Mouse (Mus musculus): Measurements from ENCODE around the gene Bmp6. TPM values are rescaled to one million over a fixed set of nuclear protein-coding genes. Genes with fewer than 3 reads are reported as not detected.

The Bmp6 gene
- polyA plus RNA-seq, 1 experiment: 9.4 TPM

GRCm38 (mm10) chr13:38352986-38353385, 8.1 kb downstream of the Bmp6 start:
- Histone ChIP-seq H3K36me3 (ENCODE audit: control insufficient read depth, insufficient read depth, low read length) (no peaks in the 10 kb centered on the region), H3K27me3 (ENCODE audit: control insufficient read depth, insufficient read depth, low read length) (peaks cover under 1% of the 10 kb centered on the region; the same call in 1 of the 2 replicates), H3K27ac (ENCODE audit: insufficient read depth, low read length) (no peak overlapping the region), H3K4me3 (ENCODE audit: extremely low read depth, insufficient read depth, insufficient read length) (no peak overlapping the region), H3K4me1 (ENCODE audit: control insufficient read depth, insufficient read depth, insufficient read length) (no peaks in the 10 kb centered on the region)
- TF ChIP-seq POLR2A (IDR thresholded peaks at IDR 0.05; ENCODE audit: low read depth, low read length) (no peak), CTCF (IDR thresholded peaks at IDR 0.05; ENCODE audit: extremely low read depth, insufficient read depth, insufficient read length, insufficient replicate concordance) (no peak)
- no peak for DNase-seq (ENCODE audit: low read depth in 1 of 2, low spot score in 2 of 2)
- whole genome bisulfite sequencing: 71% methylated on average over 10 of the region's 10 CpGs

DNA sequence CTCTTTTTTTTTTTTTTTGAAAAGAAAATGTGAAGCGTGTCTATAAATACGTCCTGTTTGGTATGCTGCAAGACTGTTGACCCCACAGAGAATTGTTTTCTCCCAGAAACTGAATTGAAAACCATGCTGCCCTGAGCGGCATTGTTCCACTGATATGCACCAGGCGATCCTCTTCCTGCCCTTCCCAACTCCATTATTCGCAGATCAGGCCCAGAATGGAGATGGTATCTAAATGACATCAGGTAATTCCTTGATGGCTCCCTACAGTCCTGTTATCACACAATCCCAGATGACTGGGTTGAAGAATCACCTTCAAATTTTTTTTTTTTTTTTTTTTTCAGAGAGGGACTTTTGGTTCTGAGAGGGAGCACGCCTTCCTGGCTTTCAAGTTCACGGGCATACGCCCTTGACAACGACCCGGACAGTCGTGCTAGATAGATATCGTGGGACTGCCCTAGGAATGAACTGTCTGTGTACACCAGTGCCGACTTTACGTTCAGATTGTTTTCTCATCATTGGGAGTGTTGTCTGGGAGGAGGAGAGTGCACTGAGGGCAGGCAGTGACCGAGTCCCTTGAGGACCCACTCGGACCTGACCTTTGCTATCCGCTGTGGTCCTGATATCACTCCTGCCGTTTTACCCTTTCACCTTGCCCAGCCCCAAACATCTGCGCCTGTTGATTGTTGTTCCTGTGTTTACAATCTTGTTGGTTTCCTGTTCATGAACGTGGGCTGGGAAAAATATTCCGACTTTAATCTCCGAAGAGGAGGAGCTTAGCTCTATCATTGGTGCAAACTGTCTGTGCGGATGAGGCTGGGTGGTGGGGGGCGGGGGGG, 8.7 kb downstream of the Bmp6 start:
- no peak for DNase-seq (ENCODE audit: low read depth in 1 of 2, low spot score in 2 of 2)
- no peaks in the 10 kb centered on the region for H3K4me1 ChIP-seq (ENCODE audit: control insufficient read depth, insufficient read depth, insufficient read length)
- H3K27me3 ChIP-seq (ENCODE audit: control insufficient read depth, insufficient read depth, low read length): no peaks in the 10 kb centered on the region
- H3K27ac ChIP-seq (ENCODE audit: insufficient read depth, low read length): no peak overlapping the region
- no peak overlapping the region for H3K4me3 ChIP-seq (ENCODE audit: extremely low read depth, insufficient read depth, insufficient read length)
- TF ChIP-seq CTCF (IDR thresholded peaks at IDR 0.05; ENCODE audit: extremely low read depth, insufficient read depth, insufficient read length, insufficient replicate concordance): no peak
- no peak for TF ChIP-seq POLR2A (IDR thresholded peaks at IDR 0.05; ENCODE audit: low read depth, low read length)
- WGBS: 45% methylated on average over 24 of the region's 24 CpGs
- no peaks in the 10 kb centered on the region for H3K36me3 ChIP-seq (ENCODE audit: control insufficient read depth, insufficient read depth, low read length)

- H3K4me3 ChIP-seq (ENCODE audit: extremely low read depth, insufficient read depth, insufficient read length): no peak overlapping the region
- WGBS: 72% methylated on average over 1 of the region's 1 CpGs
- H3K36me3 ChIP-seq (ENCODE audit: control insufficient read depth, insufficient read depth, low read length): no peaks in the 10 kb centered on the region
- TF ChIP-seq POLR2A (IDR thresholded peaks at IDR 0.05; ENCODE audit: low read depth, low read length): no peak
- no peak for TF ChIP-seq CTCF (IDR thresholded peaks at IDR 0.05; ENCODE audit: extremely low read depth, insufficient read depth, insufficient read length, insufficient replicate concordance)
- no peak for DNase-seq (ENCODE audit: low read depth in 1 of 2, low spot score in 2 of 2)
- H3K27me3 ChIP-seq (ENCODE audit: control insufficient read depth, insufficient read depth, low read length): no peaks in the 10 kb centered on the region
- no peaks in the 10 kb centered on the region for H3K4me1 ChIP-seq (ENCODE audit: control insufficient read depth, insufficient read depth, insufficient read length)
- no peak overlapping the region for H3K27ac ChIP-seq (ENCODE audit: insufficient read depth, low read length)
Observed at GRCm38 (mm10) chr13:38354284-38354683, 9.4 kb downstream of the Bmp6 start.

- H3K4me1 ChIP-seq (ENCODE audit: control insufficient read depth, insufficient read depth, insufficient read length): no peaks in the 10 kb centered on the region
- no peaks in the 10 kb centered on the region for H3K36me3 ChIP-seq (ENCODE audit: control insufficient read depth, insufficient read depth, low read length)
- TF ChIP-seq CTCF (IDR thresholded peaks at IDR 0.05; ENCODE audit: extremely low read depth, insufficient read depth, insufficient read length, insufficient replicate concordance) (no peak), POLR2A (IDR thresholded peaks at IDR 0.05; ENCODE audit: low read depth, low read length) (no peak)
- H3K27ac ChIP-seq (ENCODE audit: insufficient read depth, low read length): no peak overlapping the region
- WGBS: 85% methylated on average over 4 of the region's 4 CpGs
- H3K4me3 ChIP-seq (ENCODE audit: extremely low read depth, insufficient read depth, insufficient read length): no peak overlapping the region
- no peaks in the 10 kb centered on the region for H3K27me3 ChIP-seq (ENCODE audit: control insufficient read depth, insufficient read depth, low read length)
- no peak for DNase-seq (ENCODE audit: low read depth in 1 of 2, low spot score in 2 of 2)
Observed at GRCm38 (mm10) chr13:38359045-38359444, 14.1 kb downstream of the Bmp6 start.

- Histone ChIP-seq H3K4me3 (ENCODE audit: extremely low read depth, insufficient read depth, insufficient read length) (no peak overlapping the region), H3K4me1 (ENCODE audit: control insufficient read depth, insufficient read depth, insufficient read length) (no peaks in the 10 kb centered on the region), H3K27ac (ENCODE audit: insufficient read depth, low read length) (no peak overlapping the region), H3K36me3 (ENCODE audit: control insufficient read depth, insufficient read depth, low read length) (no peaks in the 10 kb centered on the region), H3K27me3 (ENCODE audit: control insufficient read depth, insufficient read depth, low read length) (no peaks in the 10 kb centered on the region)
- 78% methylated on average over 4 of the region's 4 CpGs for WGBS
- no peak for TF ChIP-seq POLR2A (IDR thresholded peaks at IDR 0.05; ENCODE audit: low read depth, low read length)
- TF ChIP-seq CTCF (IDR thresholded peaks at IDR 0.05; ENCODE audit: extremely low read depth, insufficient read depth, insufficient read length, insufficient replicate concordance): no peak
- DNase-seq (ENCODE audit: low read depth in 1 of 2, low spot score in 2 of 2): no peak
Observed at GRCm38 (mm10) chr13:38362751-38363150, 17.8 kb downstream of the Bmp6 start.

DNA sequence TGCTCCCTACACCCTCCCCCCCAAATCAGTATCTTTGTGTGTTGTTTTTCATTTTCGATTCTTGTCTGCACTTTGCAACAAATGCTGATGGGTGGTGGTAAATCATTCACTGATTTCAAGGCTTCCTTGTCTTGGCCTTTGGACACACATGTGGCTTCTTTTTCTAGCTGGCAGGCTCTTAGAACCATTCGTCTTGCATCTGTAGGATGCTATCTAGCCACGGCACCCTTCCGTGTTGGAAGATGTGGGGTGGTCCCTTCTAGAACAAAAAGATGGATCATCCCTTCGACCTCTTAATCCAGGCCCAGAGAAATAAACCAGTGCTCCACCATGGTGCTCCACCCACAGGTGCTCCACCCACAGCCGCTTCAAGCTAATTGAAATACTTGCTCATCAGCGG, 19.0 kb downstream of the Bmp6 start:
- 87% methylated on average over 7 of the region's 7 CpGs for WGBS
- no peak for DNase-seq (ENCODE audit: low read depth in 1 of 2, low spot score in 2 of 2)
- Histone ChIP-seq H3K4me1 (ENCODE audit: control insufficient read depth, insufficient read depth, insufficient read length) (no peaks in the 10 kb centered on the region), H3K36me3 (ENCODE audit: control insufficient read depth, insufficient read depth, low read length) (no peaks in the 10 kb centered on the region), H3K27ac (ENCODE audit: insufficient read depth, low read length) (no peak overlapping the region), H3K4me3 (ENCODE audit: extremely low read depth, insufficient read depth, insufficient read length) (no peak overlapping the region), H3K27me3 (ENCODE audit: control insufficient read depth, insufficient read depth, low read length) (no peaks in the 10 kb centered on the region)
- TF ChIP-seq CTCF (IDR thresholded peaks at IDR 0.05; ENCODE audit: extremely low read depth, insufficient read depth, insufficient read length, insufficient replicate concordance) (no peak), POLR2A (IDR thresholded peaks at IDR 0.05; ENCODE audit: low read depth, low read length) (no peak)

GRCm38 (mm10) chr13:38369624-38370023, 24.7 kb downstream of the Bmp6 start:
- 88% methylated on average over 5 of the region's 5 CpGs for WGBS
- Histone ChIP-seq H3K36me3 (ENCODE audit: control insufficient read depth, insufficient read depth, low read length) (no peaks in the 10 kb centered on the region), H3K4me3 (ENCODE audit: extremely low read depth, insufficient read depth, insufficient read length) (no peak overlapping the region), H3K4me1 (ENCODE audit: control insufficient read depth, insufficient read depth, insufficient read length) (no peaks in the 10 kb centered on the region), H3K27ac (ENCODE audit: insufficient read depth, low read length) (no peak overlapping the region), H3K27me3 (ENCODE audit: control insufficient read depth, insufficient read depth, low read length) (no peaks in the 10 kb centered on the region)
- DNase-seq (ENCODE audit: low read depth in 1 of 2, low spot score in 2 of 2): no peak
- TF ChIP-seq POLR2A (IDR thresholded peaks at IDR 0.05; ENCODE audit: low read depth, low read length) (no peak), CTCF (IDR thresholded peaks at IDR 0.05; ENCODE audit: extremely low read depth, insufficient read depth, insufficient read length, insufficient replicate concordance) (no peak)
